Comparison of ENCODE assay signal across 30 mouse cellular contexts in genomic region chr1:169240377-169240776, GRCm38 (mm10).
DNase-seq lines count a peak whose midpoint lies in the region; ATAC-seq lines count a peak whose summit lies in the region.
"Had no signal": no experiment of that assay in that cellular context is flagged by ENCODE, and none has a peak within 500 bp of the region (broad histone marks: within the 10 kb centered on the region; RNA-seq: fewer than 3 reads in every experiment).

No protein-coding gene starts in this region.

- peaks cover 18% of the 10 kb centered on the region; the same call in 1 of the 2 replicates for H3K4me1 ChIP-seq in embryonic facial prominence, embryonic 14.5 days (ENCODE audit: control insufficient read depth, insufficient read depth, low read length)
- H3K4me1 ChIP-seq in embryonic facial prominence, embryonic 10.5 days = peaks cover 39% of the 10 kb centered on the region
- peaks cover 22% of the 10 kb centered on the region for H3K4me1 ChIP-seq in kidney, embryonic 15.5 days
- H3K4me1 ChIP-seq: midbrain, embryonic 15.5 days had no signal

- no peak overlapping the region for H3K4me2 ChIP-seq in embryonic facial prominence, embryonic 14.5 days (ENCODE audit: low read depth, low read length)
- no peak overlapping the region for H3K4me2 ChIP-seq in kidney, embryonic 15.5 days
- H3K4me2 ChIP-seq: embryonic facial prominence, embryonic 13.5 days; intestine, embryonic 15.5 days; limb, embryonic 12.5 days; liver, embryonic 11.5 days; lung, embryonic 15.5 days; midbrain, embryonic 15.5 days; neural tube, embryonic 12.5 days had no signal

- H3K27ac ChIP-seq in embryonic facial prominence, embryonic 14.5 days (replicated peaks; ENCODE audit: low read depth, low read length) = no peak overlapping the region
- no peak overlapping the region for H3K27ac ChIP-seq in embryonic facial prominence, embryonic 10.5 days (replicated peaks)
- peak overlapping the region; percentile 85; the same call in 1 of the 2 replicates for H3K27ac ChIP-seq in kidney, embryonic 15.5 days
- H3K27ac ChIP-seq: embryonic facial prominence, embryonic 13.5 days; hindbrain, embryonic 10.5 days; intestine, embryonic 15.5 days; limb, embryonic 12.5 days; lung, embryonic 15.5 days; midbrain, embryonic 10.5 days; midbrain, embryonic 15.5 days; neural tube, embryonic 12.5 days; stomach, postnatal 0 days had no signal

- WGBS in embryonic facial prominence, embryonic 14.5 days = 40% methylated on average over 2 of the region's 2 CpGs
- 69% methylated on average over 2 of the region's 2 CpGs for WGBS in embryonic facial prominence, embryonic 10.5 days
- 62% methylated on average over 2 of the region's 2 CpGs for WGBS in kidney, embryonic 15.5 days

- ATAC-seq in embryonic facial prominence, embryonic 14.5 days (ENCODE audit: low read depth) = 0 out of 2 replicates have a peak, but pooled peaks have one; percentile 55
- no peak for ATAC-seq in kidney, embryonic 15.5 days (replicated peaks; ENCODE audit: low FRiP score)
- ATAC-seq: forebrain, embryonic 16.5 days; hindbrain, embryonic 16.5 days; intestine, embryonic 15.5 days; midbrain, embryonic 15.5 days had no signal

- no peak overlapping the region for H3K4me3 ChIP-seq in embryonic facial prominence, embryonic 14.5 days (ENCODE audit: low read depth, low read length)
- no peak overlapping the region for H3K4me3 ChIP-seq in embryonic facial prominence, embryonic 10.5 days
- H3K4me3 ChIP-seq in kidney, embryonic 15.5 days (replicated peaks) = no peak overlapping the region
- H3K4me3 ChIP-seq: embryonic facial prominence, embryonic 13.5 days; erythroblast, embryonic 14.5 days; hindbrain, embryonic 10.5 days; intestine, embryonic 15.5 days; limb, embryonic 12.5 days; lung, embryonic 15.5 days; midbrain, embryonic 10.5 days; midbrain, embryonic 15.5 days; myocyte; neural tube, embryonic 12.5 days had no signal

- no peaks in the 10 kb centered on the region for H3K9me3 ChIP-seq in embryonic facial prominence, embryonic 14.5 days (ENCODE audit: control insufficient read depth, low read length)
- H3K9me3 ChIP-seq in embryonic facial prominence, embryonic 10.5 days = no peaks in the 10 kb centered on the region
- no peaks in the 10 kb centered on the region for H3K9me3 ChIP-seq in kidney, embryonic 15.5 days (replicated peaks)
- H3K9me3 ChIP-seq: embryonic facial prominence, embryonic 13.5 days; hindbrain, embryonic 10.5 days; intestine, embryonic 15.5 days; limb, embryonic 12.5 days; lung, embryonic 15.5 days; midbrain, embryonic 10.5 days; midbrain, embryonic 15.5 days; neural tube, embryonic 12.5 days had no signal

- peak; percentile 63 for DNase-seq in embryonic facial prominence, embryonic 14.5 days (ENCODE audit: low spot score)
- DNase-seq in embryonic facial prominence, embryonic 10.5 days (ENCODE audit: low spot score) = no peak
- DNase-seq in kidney, adult 9 months = no peak
- peak; percentile 21 for DNase-seq in kidney, postnatal 14 days
- no peak for DNase-seq in adrenal gland, adult (ENCODE audit: inconsistent age in 2 of 2, low spot score in 1 of 2)
- DNase-seq in adrenal gland, adult 18-20 months (ENCODE audit: low spot score in 2 of 2) = no peak
- DNase-seq: adrenal gland, adult 2 months; adrenal gland, postnatal 36 days; embryo, embryonic 11 days; heart, postnatal 14 days; layer of hippocampus, adult 9-11 months; right cerebral cortex, adult 18-20 months; right cerebral cortex, postnatal 4 days; thymus, adult 18-20 months; thymus, postnatal 25 days had no signal

- no peaks in the 10 kb centered on the region for H3K36me3 ChIP-seq in embryonic facial prominence, embryonic 14.5 days (ENCODE audit: control insufficient read depth, insufficient read depth, low read length)
- H3K36me3 ChIP-seq in embryonic facial prominence, embryonic 10.5 days (replicated peaks) = no peaks in the 10 kb centered on the region
- H3K36me3 ChIP-seq in kidney, embryonic 15.5 days = no peaks in the 10 kb centered on the region
- H3K36me3 ChIP-seq: embryonic facial prominence, embryonic 13.5 days; hindbrain, embryonic 10.5 days; intestine, embryonic 15.5 days; limb, embryonic 12.5 days; lung, embryonic 15.5 days; midbrain, embryonic 10.5 days; midbrain, embryonic 15.5 days; neural tube, embryonic 12.5 days had no signal

- H3K9ac ChIP-seq in embryonic facial prominence, embryonic 14.5 days (ENCODE audit: low read depth, low read length) = no peak overlapping the region
- no peak overlapping the region for H3K9ac ChIP-seq in kidney, embryonic 15.5 days
- H3K9ac ChIP-seq: embryonic facial prominence, embryonic 13.5 days; intestine, embryonic 15.5 days; limb, embryonic 12.5 days; lung, embryonic 15.5 days; midbrain, embryonic 15.5 days; neural tube, embryonic 12.5 days had no signal

- H3K27me3 ChIP-seq in embryonic facial prominence, embryonic 14.5 days (replicated peaks; ENCODE audit: control insufficient read depth, insufficient read depth, low read length) = no peaks in the 10 kb centered on the region
- no peaks in the 10 kb centered on the region for H3K27me3 ChIP-seq in embryonic facial prominence, embryonic 10.5 days (replicated peaks; ENCODE audit: low read depth, poor library complexity, severe bottlenecking)
- no peaks in the 10 kb centered on the region for H3K27me3 ChIP-seq in kidney, embryonic 15.5 days
- H3K27me3 ChIP-seq: embryonic facial prominence, embryonic 13.5 days; intestine, embryonic 15.5 days; lung, embryonic 15.5 days; midbrain, embryonic 15.5 days; neural tube, embryonic 12.5 days had no signal

Comparison
In these comparisons a context has a peak if more than half of its experiments do, and no peak if none do; other contexts are left out.
1. DNase-seq: peak in embryonic facial prominence, embryonic 14.5 days (single experiment) and kidney, postnatal 14 days (single experiment); none in embryonic facial prominence, embryonic 10.5 days (single experiment), kidney, adult 9 months (single experiment), adrenal gland, adult (0 of 2) and adrenal gland, adult 18-20 months (0 of 2).